Mouse (Mus musculus): Measurements from ENCODE around the gene Nckap5.

Gene Nckap5

DNA sequence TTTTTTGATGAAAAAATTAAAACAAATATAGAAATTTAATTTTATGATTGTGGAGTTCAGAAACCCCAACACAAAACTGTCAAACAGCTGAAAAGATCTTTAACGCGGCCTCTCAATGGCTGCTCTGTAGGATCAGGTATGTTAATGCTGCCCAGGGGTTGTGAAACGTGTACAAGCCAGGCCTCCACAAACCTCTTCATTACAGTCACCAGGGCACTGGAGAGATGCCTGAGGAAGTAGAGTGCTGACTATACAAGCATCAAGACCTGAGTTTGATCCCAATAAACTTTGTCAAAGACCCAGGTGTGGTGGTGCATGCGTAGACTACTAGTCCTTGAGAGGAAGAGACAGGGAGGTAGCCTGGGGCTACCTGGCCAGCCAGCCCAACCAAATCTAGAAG is 222.0 kb downstream of the Nckap5 start:
- no peak for DNase-seq

DNA sequence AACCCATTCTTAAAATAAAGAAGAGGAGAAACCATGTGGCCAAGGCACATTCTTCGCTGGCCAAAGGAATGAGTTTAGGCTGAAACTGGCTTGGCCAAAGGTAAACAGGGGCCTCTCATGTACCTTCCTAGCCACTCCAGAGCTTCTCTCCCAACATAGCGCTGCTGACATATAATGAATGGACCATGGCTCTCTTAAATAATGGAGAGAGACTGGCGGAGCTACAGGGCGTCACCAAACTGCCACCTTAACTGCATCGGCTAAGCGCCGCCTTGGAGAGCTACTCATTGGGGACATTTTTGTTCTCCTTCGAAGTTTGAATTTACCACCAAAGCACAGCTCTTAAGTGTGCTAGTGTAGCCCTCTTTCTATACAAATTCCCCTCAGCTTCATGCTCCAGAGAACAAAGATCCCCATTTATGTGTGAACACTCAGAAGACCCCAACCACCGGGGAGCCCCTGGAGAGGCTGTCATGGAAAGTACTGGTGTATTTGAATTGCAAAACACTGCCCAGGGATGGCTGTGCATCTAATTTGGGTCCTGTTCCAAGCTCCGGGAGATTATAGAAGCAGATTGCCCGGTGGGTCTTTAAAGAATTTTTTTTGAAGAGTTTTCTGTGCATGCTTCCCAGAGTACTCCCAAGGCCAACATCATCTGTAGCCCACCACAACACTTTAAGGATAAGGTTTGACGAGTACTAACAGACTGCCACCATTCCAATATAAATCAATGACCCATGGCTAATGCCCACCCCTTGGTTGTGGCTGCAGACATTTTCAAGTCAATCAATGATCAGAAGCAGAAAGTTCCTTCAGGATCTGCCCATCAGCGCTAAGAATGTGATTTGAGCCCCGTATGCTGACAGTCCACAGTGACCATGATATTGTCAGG is 224.2 kb downstream of the Nckap5 start:
- no peak for DNase-seq

GRCm38 (mm10) chr1:126604551-126604950 is 226.0 kb downstream of the Nckap5 start:
- peak; percentile 71 for DNase-seq

DNA sequence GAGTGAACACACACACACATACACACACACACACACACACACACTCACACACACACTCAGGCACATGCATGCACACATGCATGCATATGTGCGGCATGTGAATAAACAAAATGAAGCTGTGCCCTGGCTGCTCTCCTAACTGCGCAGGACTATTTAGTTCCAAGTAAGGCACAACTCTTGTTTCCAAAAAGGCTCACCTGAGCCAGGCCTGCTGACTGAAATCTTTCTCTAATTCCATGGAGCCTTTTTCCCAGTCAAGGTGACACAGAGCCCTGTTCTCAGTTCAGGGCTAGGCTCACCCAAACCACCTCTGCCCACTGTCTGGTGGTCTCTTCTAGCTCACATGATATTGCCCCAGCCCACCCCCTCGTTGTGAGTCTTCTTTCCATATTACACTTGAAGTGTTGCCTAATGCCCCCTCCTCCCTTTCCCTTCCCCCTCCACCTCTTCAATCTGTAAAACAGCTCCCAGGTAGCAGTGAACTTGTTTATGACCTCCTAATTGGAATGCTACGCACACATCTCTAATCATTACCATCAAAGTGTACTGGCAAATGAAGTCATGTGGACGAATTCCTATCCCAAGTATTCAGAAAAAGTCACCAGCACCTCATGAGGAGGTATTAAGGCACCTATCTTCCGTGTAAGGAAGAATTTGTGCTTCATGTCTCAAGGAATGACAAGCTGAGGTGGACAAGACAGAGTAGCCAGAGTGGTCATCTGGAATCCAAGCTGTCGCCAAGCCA is 226.7 kb downstream of the Nckap5 start:
- DNase-seq: no peak

DNA sequence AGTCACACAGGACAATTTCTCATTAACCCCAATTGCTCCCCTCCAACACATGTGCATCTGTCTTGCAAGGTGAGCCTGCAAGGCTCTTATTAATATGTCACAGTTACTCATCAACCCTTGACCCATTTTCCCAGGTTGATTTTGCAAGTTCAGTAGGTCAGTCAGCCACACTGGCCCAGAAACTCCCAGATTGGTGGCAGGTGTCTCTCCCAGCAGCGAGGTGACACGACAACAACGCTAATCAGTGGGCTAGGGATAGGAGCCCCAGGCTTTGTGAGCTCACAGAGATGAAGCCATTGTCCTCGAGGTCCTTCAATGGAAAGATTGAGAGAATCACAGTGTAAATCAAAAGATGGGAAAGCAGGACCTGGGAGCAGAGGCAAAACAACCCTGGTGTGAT is 230.0 kb downstream of the Nckap5 start:
- DNase-seq: no peak

DNA sequence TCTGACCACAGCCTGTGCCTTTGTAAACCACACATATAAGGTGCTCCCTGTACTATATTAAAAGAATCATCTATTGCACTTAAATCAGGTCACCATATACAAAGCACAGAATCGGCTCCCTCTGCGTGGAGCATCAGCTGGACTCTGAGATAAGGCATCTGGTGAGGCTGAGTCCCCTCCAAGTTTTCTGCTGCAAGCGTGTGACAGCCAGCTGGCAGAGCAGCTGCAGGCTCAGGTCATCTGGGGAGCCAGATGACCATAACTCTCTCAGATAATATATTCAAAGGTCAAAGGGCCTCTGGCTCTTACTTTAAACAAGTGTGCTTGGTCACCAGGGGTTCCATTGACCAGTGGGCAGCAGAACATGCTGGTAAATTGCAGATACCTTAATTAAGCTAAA is 233.2 kb downstream of the Nckap5 start:
- DNase-seq: peak; percentile 62

GRCm38 (mm10) chr1:126594796-126595195 is 235.8 kb downstream of the Nckap5 start:
- DNase-seq: peak; percentile 18

DNA sequence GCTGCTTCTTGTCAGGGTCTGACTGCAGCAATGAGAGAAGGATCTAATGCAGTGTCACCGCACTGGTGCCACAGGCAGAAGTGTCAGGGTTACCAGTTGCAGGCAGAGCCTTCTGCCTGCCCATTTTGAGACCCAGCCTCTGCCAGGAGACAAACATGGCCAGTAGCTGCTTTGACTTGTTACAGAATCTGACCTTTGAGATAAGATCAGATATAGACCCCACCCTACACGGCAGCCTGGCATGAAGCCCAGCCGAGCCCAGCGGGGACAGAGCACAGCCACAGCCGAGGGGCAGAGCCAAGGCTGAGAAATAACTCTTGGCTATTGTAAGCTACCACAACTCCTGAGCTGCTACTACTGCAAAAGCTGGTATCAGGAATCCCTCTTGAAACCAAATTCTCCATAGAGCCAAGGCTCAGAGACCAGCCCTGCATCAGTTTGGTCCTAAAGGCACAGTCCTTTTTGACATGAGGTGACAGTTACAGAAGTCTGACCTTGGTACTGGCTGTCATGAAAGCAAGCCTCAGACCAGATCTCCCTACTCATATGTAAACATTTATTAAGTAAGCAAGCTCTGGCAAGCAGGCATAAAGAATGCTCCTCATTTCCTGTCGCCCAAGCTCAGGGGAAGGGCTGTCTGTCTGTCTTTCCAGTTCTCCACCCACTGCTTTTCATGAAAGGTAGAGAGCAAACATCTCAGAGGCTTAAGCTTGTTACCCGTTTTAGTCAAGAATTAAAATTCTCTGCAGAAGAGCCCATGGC is 237.4 kb downstream of the Nckap5 start:
- DNase-seq: peak; percentile 90

DNA sequence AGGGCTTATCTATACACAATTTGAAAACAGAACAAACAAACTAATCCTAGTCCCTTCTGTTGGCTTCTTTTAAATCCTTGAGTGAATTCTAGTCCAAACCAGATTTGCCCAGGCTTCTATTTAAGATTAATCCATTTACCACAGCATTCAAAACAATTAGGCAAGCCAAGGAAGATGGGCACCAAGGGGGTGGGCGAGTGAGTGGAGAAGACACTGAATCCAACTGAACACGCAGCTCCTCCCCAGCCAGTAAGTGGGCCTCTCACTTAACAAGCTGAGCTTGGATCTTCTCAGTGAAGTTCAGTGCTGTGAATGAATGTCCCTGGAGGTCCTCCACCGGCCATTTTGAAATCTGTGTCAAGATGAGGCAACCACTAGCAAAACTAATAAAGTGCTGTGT is 239.7 kb downstream of the Nckap5 start:
- DNase-seq: no peak

GRCm38 (mm10) chr1:126578163-126578562 is 252.4 kb downstream of the Nckap5 start:
- peak; percentile 26 for DNase-seq

DNA sequence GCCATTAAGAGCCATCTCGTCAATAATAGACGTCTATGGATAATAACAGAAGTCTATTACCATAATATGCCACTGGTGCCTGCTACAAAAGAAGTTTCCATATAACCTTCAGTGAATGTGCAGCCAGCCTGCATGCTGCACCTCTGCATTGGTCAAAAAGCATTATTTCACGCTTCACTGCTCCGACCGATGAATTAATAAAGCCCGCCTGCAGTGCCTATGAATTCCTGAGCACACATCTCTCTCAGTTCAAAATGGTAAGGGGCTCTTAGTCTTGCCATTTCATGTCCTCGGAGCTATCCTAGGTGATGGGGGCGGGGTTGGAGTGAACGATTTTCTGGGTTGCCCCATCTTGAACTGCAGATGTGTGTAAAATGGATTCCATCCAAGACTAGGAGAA is 256.3 kb downstream of the Nckap5 start:
- DNase-seq: no peak

GRCm38 (mm10) chr1:126573714-126574113 is 256.9 kb downstream of the Nckap5 start:
- no peak for DNase-seq

GRCm38 (mm10) chr1:126573097-126573496 is 257.5 kb downstream of the Nckap5 start:
- DNase-seq: no peak

- no peak for DNase-seq
These were observed 260.9 kb downstream of the Nckap5 start for GRCm38 (mm10) chr1:126569611-126570238.

DNA sequence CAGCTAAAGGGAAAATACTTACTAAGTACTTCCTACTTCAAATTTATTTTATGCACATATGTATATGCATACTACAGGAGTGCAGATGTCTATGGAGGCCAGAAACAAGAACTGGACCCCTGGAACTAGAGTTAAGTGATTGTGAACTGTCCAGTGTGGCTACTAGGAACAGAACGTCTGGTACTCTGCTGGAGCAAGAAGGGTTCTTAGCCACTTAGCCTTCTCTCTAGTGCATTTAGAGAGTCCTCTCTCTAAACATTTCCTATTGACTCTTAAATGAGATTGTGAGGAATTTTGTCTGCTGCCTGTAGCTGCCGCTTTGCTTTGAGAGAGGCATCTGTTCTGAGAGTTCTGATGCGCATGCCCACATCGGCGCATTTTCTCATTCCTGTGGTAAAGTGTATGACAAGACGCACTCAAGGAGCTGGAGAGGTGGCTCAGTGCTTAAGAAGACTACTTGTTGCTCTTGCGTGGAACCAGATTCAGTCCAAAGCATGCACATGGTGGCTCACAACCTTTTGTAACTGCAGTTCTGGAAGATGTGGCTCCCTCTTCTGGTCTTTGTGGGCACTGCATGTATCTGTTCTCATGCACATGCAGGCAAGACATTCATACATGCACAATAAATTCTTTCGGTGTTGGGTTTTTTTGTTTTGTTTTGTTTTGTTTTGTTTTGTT is 261.9 kb downstream of the Nckap5 start:
- peak; percentile 76 for DNase-seq

DNA sequence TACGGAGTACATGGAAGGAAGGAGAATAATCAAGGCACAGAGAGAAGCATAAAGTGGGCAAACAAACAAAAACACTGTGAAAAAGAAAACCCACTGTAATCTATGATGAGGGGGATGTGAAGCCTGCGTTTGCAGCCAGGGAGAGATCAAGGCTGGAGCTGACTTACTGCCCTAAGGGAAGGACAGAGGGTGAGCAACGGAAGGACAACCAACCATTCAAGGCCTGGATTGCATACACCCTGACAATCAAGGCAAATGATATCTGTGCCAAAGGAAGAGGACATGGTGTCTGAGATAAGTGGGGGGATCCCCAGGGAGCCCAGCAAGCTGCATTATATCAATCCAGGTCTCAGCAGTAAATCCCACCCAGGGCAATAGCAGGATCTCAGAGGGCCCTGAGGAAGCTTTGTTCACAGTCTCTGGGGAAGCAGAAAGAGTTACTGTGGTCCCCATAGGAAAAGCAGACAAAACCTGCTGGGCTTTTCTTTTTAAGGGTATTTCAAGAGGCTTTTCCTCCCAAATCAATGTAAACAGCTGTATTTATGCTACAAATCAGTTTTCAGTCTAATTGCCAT is 265.4 kb downstream of the Nckap5 start:
- no peak for DNase-seq

DNA sequence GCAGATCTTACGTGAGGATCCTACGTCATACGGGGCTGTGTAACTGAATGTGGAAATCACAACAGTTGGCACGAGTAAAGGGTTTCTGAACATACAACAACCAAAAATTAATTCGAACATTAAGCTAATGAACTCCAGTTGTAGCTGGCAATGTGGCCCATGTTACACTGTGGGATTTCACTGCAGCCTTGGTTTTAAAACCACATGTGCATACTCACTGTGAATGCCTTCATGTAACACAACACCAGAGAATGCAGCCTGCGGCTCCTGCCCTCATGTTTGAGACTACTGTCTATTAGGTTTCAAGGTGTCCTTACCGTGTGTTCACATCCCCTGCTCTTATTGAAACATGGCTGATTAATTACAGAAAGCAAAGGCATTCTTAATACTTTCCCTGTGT is 269.7 kb downstream of the Nckap5 start:
- no peak for DNase-seq

GRCm38 (mm10) chr1:126557791-126558294 is 272.8 kb downstream of the Nckap5 start:
- DNase-seq: no peak

- no peak for DNase-seq
These were observed 282.6 kb downstream of the Nckap5 start for GRCm38 (mm10) chr1:126547979-126548378.

DNA sequence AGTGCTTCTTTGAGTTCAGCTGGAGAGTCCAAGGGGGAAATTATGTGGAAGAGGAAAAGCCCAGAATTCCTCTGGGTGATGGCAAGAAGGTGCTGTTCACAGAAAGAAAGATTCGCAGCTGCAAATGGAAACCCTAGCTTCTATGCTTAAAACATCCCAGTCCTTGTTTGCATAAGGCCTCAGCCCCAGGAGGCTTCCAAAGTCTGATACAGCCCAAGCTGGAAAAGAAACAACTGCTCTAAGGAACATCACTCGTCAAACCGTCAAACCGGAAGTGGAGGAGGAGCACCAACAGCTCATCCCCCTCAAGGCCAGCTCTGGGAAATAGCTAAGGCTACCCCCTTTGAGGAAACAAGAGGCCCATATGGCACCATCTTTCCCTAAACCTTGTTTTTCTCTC is 286.1 kb downstream of the Nckap5 start:
- no peak for DNase-seq

DNA sequence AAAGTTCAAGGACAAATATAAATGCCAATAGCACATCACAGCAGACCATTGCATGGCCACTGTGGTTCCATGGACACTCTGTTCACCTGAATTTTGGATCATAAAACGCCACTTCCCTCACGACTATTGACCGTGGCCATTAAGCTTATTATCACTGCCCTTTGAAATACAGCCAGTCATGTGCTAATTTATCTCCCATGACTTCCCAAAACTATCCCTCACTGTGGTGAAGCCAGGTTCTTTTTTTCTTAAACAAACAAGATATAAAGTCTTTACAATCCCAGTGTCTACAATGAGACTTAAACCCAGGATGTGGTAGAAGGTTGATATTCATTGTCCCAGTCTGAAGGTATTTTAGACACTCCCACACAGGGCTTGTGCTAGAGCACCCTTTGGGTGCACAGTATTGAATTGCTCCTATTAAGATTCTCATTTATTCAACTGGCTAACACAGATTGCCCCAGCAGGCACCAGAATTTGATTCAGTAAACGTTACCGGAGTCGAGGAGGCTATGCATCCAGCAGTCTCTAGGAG is 293.3 kb downstream of the Nckap5 start:
- DNase-seq: no peak
